Comparison of ENCODE assay signal across 14 mouse cellular contexts in the genomic region with DNA sequence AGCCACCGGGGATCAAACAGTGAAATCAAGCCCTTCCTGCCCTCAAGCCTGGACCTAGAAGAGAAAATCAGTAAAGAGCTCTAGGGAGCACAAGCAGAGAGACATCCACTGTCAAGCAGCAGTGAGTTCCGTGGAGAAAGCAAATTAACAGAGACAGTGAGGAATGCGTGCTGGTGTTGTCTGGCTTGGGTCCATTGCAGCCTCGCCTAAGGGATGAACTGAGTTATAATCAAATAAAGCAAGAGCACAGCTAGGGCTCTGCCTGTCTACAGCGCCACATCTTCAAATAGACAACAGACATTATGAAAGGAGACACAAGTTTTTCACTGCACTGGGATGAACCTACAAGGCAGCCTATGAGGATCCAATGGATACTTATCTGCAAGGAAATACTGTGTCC.
DNase-seq lines count a peak whose midpoint lies in the region; ATAC-seq and TF ChIP-seq lines count a peak whose summit lies in the region.
"Had no signal": no experiment of that assay in that cellular context is flagged by ENCODE, and none has a peak within 500 bp of the region (broad histone marks: within the 10 kb centered on the region; RNA-seq: fewer than 3 reads in every experiment).

No protein-coding gene starts in this region.

- H3K4me2 ChIP-seq in hindbrain, embryonic 15.5 days = no peak overlapping the region
- no peak overlapping the region for H3K4me2 ChIP-seq in hindbrain, embryonic 11.5 days (replicated peaks; ENCODE audit: low read depth, low read length)
- H3K4me2 ChIP-seq in midbrain, embryonic 15.5 days = no peak overlapping the region
- H3K4me2 ChIP-seq in midbrain, embryonic 13.5 days (replicated peaks) = no peak overlapping the region
- H3K4me2 ChIP-seq in hindbrain, postnatal 0 days (ENCODE audit: low read depth, low read length) = no peak overlapping the region
- H3K4me2 ChIP-seq: limb, embryonic 12.5 days; midbrain, embryonic 12.5 days; neural tube, embryonic 12.5 days had no signal

- no peak for TF ChIP-seq CTCF in gastrocnemius, adult 2 months (IDR thresholded peaks at IDR 0.05)
- no peak for TF ChIP-seq CTCF in hindbrain, postnatal 0 days (IDR thresholded peaks at IDR 0.05; ENCODE audit: low read depth)

- WGBS in hindbrain, embryonic 15.5 days = 37% methylated on average over 5 of the region's 5 CpGs
- WGBS in hindbrain, embryonic 11.5 days = 67% methylated on average over 5 of the region's 5 CpGs
- 48% methylated on average over 5 of the region's 5 CpGs for WGBS in midbrain, embryonic 15.5 days
- 64% methylated on average over 5 of the region's 5 CpGs for WGBS in midbrain, embryonic 13.5 days
- 29% methylated on average over 5 of the region's 5 CpGs for WGBS in hindbrain, postnatal 0 days

- no peak overlapping the region for H3K4me3 ChIP-seq in gastrocnemius, adult 2 months
- no peak overlapping the region for H3K4me3 ChIP-seq in hindbrain, embryonic 15.5 days
- H3K4me3 ChIP-seq in hindbrain, embryonic 11.5 days (ENCODE audit: low read depth, low read length) = no peak overlapping the region
- no peak overlapping the region for H3K4me3 ChIP-seq in midbrain, embryonic 15.5 days
- H3K4me3 ChIP-seq in midbrain, embryonic 13.5 days (replicated peaks) = no peak overlapping the region
- H3K4me3 ChIP-seq in hindbrain, postnatal 0 days (ENCODE audit: low read length) = no peak overlapping the region
- H3K4me3 ChIP-seq: forebrain, embryonic 10.5 days; limb, embryonic 12.5 days; midbrain, embryonic 12.5 days; neural tube, embryonic 12.5 days had no signal

- no peaks in the 10 kb centered on the region for H3K27me3 ChIP-seq in hindbrain, embryonic 15.5 days
- no peaks in the 10 kb centered on the region for H3K27me3 ChIP-seq in hindbrain, embryonic 11.5 days (ENCODE audit: control insufficient read depth, insufficient read depth, low read length)
- H3K27me3 ChIP-seq in midbrain, embryonic 15.5 days (replicated peaks) = no peaks in the 10 kb centered on the region
- no peaks in the 10 kb centered on the region for H3K27me3 ChIP-seq in midbrain, embryonic 13.5 days
- no peaks in the 10 kb centered on the region for H3K27me3 ChIP-seq in hindbrain, postnatal 0 days (ENCODE audit: insufficient read depth, low read length)
- H3K27me3 ChIP-seq: limb, embryonic 12.5 days; midbrain, embryonic 12.5 days; neural tube, embryonic 12.5 days had no signal

- intact Hi-C loops in gastrocnemius, adult 2 months (cut with DNase I) = no loop called here

- H3K36me3 ChIP-seq in hindbrain, embryonic 15.5 days = no peaks in the 10 kb centered on the region
- H3K36me3 ChIP-seq in hindbrain, embryonic 11.5 days (ENCODE audit: control insufficient read depth, insufficient read depth, low read length) = no peaks in the 10 kb centered on the region
- H3K36me3 ChIP-seq in midbrain, embryonic 15.5 days (replicated peaks) = no peaks in the 10 kb centered on the region
- no peaks in the 10 kb centered on the region for H3K36me3 ChIP-seq in midbrain, embryonic 13.5 days
- H3K36me3 ChIP-seq in hindbrain, postnatal 0 days (ENCODE audit: insufficient read depth, low read length) = no peaks in the 10 kb centered on the region
- H3K36me3 ChIP-seq: forebrain, embryonic 10.5 days; limb, embryonic 12.5 days; midbrain, embryonic 12.5 days; neural tube, embryonic 12.5 days had no signal

- H3K27ac ChIP-seq in gastrocnemius, adult 2 months = no peak overlapping the region
- no peak overlapping the region for H3K27ac ChIP-seq in hindbrain, embryonic 15.5 days (replicated peaks)
- no peak overlapping the region for H3K27ac ChIP-seq in hindbrain, embryonic 11.5 days (ENCODE audit: low read depth, low read length)
- 0 out of 2 replicates have a peak overlapping the region, but pooled peaks have one; percentile 21 for H3K27ac ChIP-seq in midbrain, embryonic 15.5 days
- no peak overlapping the region for H3K27ac ChIP-seq in midbrain, embryonic 13.5 days
- no peak overlapping the region for H3K27ac ChIP-seq in hindbrain, postnatal 0 days
- H3K27ac ChIP-seq: forebrain, embryonic 10.5 days; limb, embryonic 12.5 days; midbrain, embryonic 12.5 days; neural tube, embryonic 12.5 days had no signal

- H3K4me1 ChIP-seq in hindbrain, embryonic 15.5 days (replicated peaks) = peaks cover 13% of the 10 kb centered on the region; the same call in 1 of the 2 replicates
- no peaks in the 10 kb centered on the region for H3K4me1 ChIP-seq in hindbrain, embryonic 11.5 days (replicated peaks; ENCODE audit: control insufficient read depth, insufficient read depth, low read length)
- H3K4me1 ChIP-seq in midbrain, embryonic 15.5 days = no peaks in the 10 kb centered on the region
- H3K4me1 ChIP-seq in midbrain, embryonic 13.5 days (replicated peaks) = peaks cover 7% of the 10 kb centered on the region; the same call in 1 of the 2 replicates
- no peaks in the 10 kb centered on the region for H3K4me1 ChIP-seq in hindbrain, postnatal 0 days (ENCODE audit: insufficient read depth, low read length)
- H3K4me1 ChIP-seq: limb, embryonic 12.5 days; neural tube, embryonic 12.5 days had no signal

- peak; percentile 41 for DNase-seq in gastrocnemius, adult 2 months
- DNase-seq in gastrocnemius, adult 18-20 months (ENCODE audit: low spot score) = no peak
- DNase-seq in hindbrain, embryonic 11.5 days (ENCODE audit: low spot score) = no peak
- peak; percentile 34 for DNase-seq in hindbrain, postnatal 0 days (ENCODE audit: low spot score)
- no peak for DNase-seq in frontal cortex, postnatal 25 days (ENCODE audit: low spot score in 2 of 2)
- DNase-seq: cerebellum, adult 8-10 months; embryo, embryonic 11 days had no signal

- no peaks in the 10 kb centered on the region for H3K9me3 ChIP-seq in hindbrain, embryonic 15.5 days
- no peaks in the 10 kb centered on the region for H3K9me3 ChIP-seq in hindbrain, embryonic 11.5 days (ENCODE audit: control insufficient read depth, low read length)
- H3K9me3 ChIP-seq in midbrain, embryonic 15.5 days = no peaks in the 10 kb centered on the region
- no peaks in the 10 kb centered on the region for H3K9me3 ChIP-seq in midbrain, embryonic 13.5 days
- no peaks in the 10 kb centered on the region for H3K9me3 ChIP-seq in hindbrain, postnatal 0 days (ENCODE audit: low read length)
- H3K9me3 ChIP-seq: forebrain, embryonic 10.5 days; limb, embryonic 12.5 days; midbrain, embryonic 12.5 days; neural tube, embryonic 12.5 days had no signal

- H3K9ac ChIP-seq in hindbrain, embryonic 15.5 days = no peak overlapping the region
- no peak overlapping the region for H3K9ac ChIP-seq in hindbrain, embryonic 11.5 days (ENCODE audit: low read depth, low read length)
- no peak overlapping the region for H3K9ac ChIP-seq in midbrain, embryonic 15.5 days
- no peak overlapping the region for H3K9ac ChIP-seq in midbrain, embryonic 13.5 days (replicated peaks)
- no peak overlapping the region for H3K9ac ChIP-seq in hindbrain, postnatal 0 days (replicated peaks; ENCODE audit: low read length)
- H3K9ac ChIP-seq: limb, embryonic 12.5 days; midbrain, embryonic 12.5 days; neural tube, embryonic 12.5 days had no signal

- peak; percentile 33; the same call in 1 of the 2 replicates for ATAC-seq in hindbrain, embryonic 15.5 days (ENCODE audit: low FRiP score, low read depth)
- ATAC-seq in hindbrain, embryonic 11.5 days (ENCODE audit: low FRiP score) = no peak
- ATAC-seq in midbrain, embryonic 15.5 days (replicated peaks) = no peak
- no peak for ATAC-seq in midbrain, embryonic 13.5 days
- ATAC-seq in hindbrain, postnatal 0 days = no peak

Comparison
In these comparisons a context has a peak if more than half of its experiments do, and no peak if none do; other contexts are left out.
1. DNase-seq: peak in gastrocnemius, adult 2 months (single experiment) and hindbrain, postnatal 0 days (single experiment); none in gastrocnemius, adult 18-20 months (single experiment), hindbrain, embryonic 11.5 days (single experiment) and frontal cortex, postnatal 25 days (0 of 2).